Mouse (Mus musculus) heart, postnatal 4 days (tissue): ENCODE measurements around the gene Agap1. TPM values are rescaled to one million over a fixed set of nuclear protein-coding genes. Genes with fewer than 3 reads are reported as not detected.

Experiments
- DNase-seq: peaks from one replicate; pipeline ENCODE4 v3.0.0; 2021
- total RNA-seq, 2 experiments: library from RNA; stranded (reverse); gene quantifications; 2 replicates each; pipeline ENCODE4 v1.2.3; 2021

The Agap1 gene
- total RNA-seq, 2 experiments from 2014 or later, result 58.9 to 65.8 TPM

DNA sequence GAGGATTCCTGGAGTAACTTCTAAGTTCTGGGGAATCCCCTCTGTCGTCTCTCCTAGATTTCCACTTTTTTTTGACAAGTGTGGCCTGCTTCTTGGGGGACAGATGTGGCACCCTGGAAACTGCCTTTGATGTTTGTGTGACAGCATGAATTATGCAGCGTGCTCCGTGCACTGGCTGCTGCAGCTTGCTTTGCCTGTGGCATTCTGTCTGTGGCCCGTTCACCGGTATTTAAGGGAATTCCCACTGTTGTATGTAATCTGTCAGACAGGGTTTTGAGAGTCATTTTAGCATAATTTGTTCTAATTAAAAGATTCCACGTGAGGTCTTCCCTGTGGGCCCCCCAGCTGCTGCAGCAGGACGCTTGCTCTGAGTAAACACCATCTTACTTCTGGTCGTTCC is 312.3 kb downstream of the Agap1 start:
- DNase-seq, result no peak

DNA sequence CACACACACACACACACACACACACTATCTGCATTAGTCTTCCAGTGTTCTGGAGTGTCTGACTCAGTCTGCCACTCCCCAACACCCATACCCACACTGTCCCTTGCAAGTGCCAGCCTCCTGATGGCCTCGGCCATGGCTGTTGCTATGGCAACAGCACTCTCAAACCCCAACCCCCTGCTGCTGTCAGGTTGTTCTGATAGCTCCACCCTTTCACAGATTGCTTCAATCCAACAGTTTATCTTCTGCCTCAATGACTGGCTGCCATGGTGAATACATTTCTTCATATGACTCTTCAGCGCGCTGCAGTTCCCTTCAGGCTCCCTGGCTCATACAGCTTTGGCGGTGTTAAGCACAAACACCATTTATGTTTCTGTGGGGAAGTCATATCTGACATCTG is 315.0 kb downstream of the Agap1 start:
- no peak for DNase-seq

DNA sequence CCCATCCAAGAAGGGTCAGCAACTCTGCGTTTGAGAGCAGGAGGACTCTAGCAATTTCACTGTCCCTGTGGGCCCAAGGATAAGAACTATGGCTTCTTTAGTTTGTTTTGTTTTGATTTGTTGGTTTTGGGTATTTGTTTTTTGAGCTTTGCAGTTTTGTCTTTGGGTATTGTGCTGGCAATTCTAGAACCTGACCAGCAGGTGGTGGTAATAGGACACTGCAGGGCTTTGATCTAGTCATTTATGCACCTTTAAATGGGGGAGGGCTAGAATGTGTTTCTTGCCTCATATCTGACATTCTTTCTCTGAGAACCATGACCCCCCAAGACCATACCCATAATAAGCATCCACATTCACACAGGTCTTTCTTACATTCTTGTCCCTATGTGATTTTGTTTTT is 315.7 kb downstream of the Agap1 start:
- no peak for DNase-seq

DNA sequence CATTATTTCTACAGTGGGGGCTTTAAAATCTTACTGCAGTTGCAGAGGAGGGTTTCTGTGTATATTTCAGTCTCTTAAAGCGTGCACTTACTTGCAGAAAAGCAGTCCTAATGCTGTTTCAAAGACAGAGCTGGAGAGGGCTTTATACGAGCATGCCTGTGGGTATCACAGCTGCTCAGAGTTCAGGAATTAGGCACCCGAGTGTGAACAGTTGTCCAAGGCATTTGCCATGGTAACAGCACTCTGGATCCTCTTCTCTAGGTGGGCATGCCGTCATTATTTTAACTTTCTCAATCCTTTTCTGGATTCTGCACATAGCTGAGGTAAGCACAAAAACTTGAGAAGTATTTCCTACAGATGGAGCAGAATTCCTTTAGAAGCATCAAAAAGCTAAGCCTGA is 321.1 kb downstream of the Agap1 start:
- no peak for DNase-seq

DNA sequence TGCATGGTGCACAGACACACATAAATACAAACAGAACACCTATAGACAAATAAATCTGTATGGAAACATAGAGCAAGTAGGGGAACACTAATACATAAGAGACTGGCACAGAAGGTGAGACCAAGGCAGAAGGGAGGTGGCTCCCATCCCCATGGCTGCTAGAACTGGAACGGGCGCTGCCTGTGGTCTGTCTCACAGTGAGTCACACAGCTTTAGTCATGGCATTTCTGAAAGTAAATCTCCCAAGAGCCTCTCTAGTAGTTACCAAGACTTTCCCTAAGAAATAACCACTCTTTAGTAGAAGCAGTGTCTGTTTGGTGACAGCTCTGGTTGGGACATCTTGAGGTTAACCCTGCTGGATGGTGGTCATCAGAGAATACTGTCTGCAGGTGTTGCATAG is 326.1 kb downstream of the Agap1 start:
- no peak for DNase-seq

DNA sequence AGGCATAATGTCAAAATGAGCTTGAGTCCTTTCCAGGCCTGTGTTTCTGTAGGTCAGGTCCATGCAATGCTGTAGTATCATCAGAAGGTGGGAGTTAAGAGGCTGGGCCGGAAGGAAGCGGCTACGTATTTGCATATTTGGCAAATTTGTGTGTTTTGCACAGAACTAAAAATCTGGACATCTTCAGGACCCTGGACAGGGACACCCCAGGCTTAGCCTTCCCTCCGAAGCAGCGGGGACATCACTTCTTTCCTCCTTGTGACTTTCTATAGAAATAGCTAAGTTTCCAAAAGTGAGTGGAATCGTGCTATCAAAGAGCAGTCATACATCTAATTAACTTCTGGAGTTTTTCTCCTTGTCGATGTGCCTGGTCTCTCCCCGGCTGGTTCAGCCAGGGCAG is 327.3 kb downstream of the Agap1 start:
- peak; percentile 46 for DNase-seq

DNA sequence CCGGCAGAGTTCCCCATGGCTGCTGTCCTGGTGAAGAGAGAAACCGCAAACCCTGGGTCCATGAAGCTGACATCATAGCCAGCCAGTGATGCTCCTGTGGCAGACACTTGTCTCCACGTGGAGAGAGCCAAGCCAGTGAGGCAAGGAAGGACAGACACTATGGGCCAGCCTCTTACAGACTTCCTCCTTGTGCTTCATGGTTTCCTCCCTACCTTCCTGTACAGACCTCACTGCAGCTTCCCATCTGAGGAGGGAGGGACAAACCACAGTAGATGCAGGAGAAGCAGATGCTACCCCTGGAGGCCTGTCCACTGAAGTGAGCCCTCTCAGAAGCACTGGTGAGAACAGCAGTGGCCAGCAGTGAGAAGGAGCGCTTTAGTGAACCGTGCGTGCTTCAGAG is 332.2 kb downstream of the Agap1 start:
- DNase-seq, result no peak

DNA sequence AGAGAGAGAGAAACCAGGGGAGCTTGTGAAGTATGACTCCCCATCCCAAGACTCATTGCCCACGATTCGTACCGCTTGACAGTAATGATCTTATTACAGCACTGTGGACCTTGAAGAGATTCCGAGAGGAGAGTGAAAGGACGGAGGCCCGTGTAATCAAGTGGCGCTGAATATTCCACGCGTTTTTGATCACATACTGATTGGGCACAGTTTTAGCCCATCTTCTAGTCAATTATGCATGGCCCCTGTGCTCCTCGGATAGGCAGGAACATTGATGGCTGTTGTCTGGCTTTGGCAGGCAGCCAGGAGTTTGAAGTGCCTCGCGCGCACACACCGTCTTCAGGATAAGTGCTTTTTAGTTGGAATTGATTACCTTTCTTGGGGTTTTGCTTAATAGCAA is 344.1 kb downstream of the Agap1 start:
- DNase-seq, result no peak

DNA sequence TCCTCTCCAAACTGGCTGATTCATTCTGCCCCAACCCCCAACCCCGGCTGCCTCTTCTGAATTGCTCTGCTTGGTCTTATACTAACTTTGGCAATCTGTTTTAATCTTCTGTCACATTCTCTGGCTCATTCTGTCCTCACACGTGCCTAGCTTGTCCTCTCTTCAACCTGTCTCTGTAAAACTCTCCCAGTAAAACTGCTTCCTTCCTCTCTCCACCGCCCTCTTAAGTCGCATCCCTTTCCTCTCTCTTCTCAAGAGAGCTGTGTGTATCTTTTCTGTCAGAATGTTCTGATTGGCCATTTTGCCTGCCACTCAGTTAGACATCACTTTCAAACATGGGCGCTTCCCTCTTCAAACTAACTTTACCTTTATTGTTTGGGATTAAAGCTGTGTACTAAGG is 346.9 kb downstream of the Agap1 start:
- no peak for DNase-seq

DNA sequence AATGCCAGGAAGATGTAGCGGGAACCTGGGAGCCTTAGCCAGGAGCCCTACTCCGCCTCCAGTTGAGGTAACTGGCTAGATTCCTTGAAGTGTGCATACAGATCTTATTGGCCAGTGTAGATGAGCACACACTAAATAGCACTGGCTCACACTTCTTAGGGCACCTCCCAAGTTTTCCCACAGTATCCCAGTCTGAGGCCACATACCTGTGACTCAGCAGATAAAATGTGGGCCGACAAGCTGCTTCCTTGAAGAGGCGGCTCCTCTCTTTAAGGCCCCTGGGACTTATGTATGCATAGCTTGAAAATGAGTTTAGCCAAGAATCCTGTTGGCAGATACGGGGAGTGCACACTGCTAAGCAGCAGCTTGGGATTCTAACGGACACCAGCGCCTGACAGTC is 350.4 kb downstream of the Agap1 start:
- DNase-seq, result no peak

DNA sequence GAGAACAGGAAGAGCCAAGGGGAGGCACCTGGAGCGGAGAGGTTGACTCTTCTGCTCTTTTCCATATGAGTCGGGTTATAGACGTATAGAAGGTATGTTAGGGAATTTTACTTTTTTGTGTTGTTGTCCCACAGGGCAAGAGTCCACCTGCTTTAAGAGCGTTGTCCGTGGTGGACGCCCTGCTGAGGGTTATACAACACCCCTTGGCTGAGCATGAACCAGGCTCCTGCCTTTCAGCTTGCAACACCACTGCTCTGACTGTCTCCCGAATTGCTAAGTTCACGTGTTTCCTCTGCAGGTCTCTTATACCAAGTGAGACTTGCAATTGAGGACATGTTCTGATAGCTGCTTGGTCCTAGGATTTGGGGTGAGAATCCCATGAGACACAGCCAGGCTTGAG is 358.2 kb downstream of the Agap1 start:
- no peak for DNase-seq

DNA sequence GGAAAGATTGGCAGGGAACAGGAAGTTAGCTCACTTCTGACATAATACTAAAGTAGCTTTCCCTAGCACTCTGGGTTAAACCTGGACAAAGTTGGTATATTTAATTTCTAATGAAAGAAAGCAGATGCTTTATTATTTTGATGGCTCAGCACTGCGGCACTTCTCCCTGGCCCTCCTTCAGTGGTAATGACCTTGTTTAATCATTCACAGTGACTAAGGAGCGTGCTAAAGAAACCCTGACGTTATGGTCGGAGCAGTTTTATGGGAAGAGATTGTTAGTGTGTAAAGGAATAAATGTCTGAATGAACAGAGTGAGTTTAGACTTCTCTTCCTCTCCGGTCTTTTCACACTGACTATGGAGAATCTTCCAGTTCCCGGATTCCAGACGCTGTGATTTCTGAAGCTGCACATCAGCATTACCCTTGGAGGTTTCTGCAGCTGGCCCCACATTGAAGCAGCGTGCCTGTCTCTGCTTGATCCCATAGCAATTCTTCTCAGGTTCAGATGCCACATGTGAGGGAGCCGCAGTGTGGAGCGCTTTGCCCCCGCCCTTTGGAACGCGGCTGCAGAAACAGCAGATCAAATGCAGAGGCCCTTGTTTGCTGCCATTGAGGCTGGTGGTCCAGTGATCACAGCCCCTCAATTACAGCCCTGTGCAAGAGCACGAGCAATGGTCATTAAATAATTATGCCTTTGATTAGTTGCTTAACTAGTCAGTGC is 362.0 kb downstream of the Agap1 start:
- no peak for DNase-seq

DNA sequence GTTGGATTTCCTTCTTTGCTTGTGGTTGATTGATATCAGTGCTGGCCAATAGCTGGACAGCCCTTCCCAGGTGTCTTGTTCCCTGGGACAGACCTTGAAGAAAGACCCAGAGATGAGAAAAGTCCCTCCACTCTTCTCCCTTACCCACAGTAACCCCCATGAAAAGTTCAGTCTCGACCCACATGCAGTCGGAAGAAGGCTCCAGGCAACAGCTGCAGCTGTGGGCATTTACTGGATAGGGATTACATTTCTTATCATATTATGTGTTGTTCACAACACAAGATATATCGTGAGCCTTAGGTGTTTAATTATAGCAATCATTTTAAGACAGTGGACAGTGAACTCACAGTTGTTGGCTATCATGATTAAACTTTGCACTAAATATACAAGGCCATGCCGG is 367.2 kb downstream of the Agap1 start:
- no peak for DNase-seq

DNA sequence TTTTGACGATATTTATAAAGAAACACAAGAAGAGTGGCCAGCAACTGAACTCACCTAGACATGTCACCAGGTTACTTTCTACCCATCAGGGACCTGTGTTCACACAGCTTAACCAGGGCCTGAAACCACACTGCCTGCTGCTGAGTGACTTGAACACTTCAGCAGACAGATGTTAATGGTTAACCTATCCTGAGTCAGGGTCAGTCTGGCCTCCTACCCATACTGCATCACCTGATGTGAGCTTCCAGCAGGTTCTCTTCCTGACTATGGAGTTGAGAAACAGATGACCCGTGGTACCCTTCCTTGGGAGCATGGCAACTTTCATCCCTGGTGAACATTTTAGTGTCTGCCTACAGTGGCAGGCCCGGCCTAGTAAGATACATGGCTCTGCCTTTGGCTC is 367.8 kb downstream of the Agap1 start:
- DNase-seq, result no peak

DNA sequence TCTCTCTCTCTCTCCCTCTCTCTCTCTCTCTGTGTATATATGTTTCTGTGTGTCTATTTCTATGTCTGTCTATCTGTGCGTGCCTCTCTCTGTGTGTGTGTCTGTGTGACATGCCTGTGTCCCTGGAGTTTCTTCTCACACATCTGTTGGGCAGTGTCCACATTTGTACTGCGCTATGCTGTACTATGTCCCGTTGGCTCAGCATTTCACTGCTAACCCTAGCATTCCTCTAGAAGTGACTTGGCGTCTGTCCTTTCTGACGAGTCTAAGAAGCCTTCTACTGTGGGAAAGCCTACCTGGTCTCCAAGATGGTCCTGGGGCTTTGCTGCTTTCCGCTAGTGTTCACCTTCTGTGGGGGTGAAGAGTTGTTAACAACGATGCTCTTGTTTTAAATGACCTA is 368.4 kb downstream of the Agap1 start:
- DNase-seq, result no peak

DNA sequence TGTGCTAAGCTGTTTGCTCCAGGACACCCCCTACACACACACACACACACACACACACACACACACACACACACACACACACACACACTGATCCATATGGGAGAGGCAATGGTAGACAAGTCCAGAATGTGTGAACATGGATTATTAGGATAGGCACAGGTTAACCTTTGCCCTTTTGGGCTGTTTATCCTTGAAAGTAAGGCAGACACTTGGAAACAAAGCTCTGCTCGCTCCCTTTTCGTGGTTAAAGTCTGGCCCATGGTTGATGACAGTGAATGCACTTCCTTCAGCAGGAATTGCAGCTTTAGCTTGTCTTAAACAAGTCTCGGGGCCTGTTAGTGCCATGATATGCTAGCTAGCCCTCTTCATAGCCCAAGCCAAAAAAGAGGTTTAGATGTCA is 372.4 kb downstream of the Agap1 start:
- DNase-seq, result no peak

DNA sequence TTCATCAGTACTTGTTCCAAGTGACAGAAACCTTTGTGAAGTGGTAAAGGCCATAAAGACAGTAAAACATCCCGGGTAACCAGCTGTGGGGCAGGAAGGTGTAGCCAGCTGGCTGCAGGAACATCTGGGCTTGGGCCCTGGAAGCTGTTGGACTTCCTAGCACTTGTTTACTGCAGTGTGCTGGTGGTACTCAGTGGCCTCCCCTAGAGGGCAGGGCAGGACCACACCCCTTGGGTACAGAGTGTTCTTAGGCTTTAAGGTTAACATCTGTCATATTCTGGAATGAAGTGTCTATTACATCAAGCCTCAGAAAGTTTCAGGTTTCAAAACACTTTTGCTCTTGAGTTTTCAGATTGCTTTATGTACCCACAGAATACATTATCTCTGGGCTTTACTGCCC is 376.5 kb downstream of the Agap1 start:
- DNase-seq, result no peak

DNA sequence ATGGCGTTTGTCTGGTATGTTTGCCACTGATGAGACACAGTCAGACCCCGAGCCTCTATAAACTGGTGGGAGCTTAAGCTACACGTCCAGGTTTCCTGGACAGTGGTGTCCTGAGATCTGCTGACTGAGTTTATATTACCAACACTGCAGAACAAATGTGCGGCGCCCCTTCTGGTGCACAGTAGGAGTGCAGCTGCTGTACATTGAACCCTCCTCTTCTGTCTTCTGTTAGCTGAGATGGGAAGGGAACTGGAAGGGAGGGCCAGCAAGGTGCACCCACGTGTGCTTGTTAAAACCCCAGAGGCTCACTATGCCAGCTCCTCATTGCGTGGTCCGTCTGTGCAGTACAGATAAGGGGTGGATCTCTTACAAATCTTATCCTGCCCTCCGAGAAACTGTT is 389.5 kb downstream of the Agap1 start:
- DNase-seq, result no peak

DNA sequence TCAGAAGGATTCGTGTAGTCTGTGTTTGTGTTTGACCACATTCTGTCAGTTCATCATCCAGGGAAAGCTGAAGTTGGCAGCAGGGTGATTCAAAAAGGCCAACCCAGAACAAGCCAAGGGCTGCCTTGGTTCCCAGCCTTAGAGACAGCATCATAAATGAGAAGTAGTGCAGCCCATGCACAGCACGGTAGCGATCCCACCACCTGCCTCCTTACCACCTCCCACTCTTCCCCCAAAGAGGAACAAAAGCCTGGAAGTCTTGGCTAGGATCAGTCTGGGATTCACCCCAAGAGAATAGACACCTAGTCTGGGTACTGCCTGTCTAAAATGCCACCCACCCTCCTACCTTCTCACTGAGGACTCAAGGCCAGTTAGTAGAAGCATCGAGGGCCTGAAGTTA is 390.9 kb downstream of the Agap1 start:
- no peak for DNase-seq

DNA sequence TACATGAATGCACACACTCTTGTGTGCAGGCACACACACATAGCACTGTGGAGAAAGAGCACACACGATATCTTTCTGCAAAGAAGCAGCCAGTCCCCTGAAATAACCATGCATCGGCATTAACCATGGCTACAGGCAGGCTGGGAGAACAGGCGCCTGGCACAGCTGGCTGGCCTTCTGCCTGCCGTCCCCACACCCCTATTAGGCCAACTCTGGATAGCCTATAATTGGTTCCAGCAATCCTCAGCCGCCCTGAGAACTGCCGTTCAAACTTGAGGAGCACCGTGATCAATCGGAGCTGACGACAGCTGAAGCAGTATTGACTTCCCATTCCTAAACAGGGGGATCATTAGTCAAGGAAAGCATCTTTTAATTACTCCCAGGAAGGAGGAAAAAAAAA is 391.5 kb downstream of the Agap1 start:
- DNase-seq, result no peak

DNA sequence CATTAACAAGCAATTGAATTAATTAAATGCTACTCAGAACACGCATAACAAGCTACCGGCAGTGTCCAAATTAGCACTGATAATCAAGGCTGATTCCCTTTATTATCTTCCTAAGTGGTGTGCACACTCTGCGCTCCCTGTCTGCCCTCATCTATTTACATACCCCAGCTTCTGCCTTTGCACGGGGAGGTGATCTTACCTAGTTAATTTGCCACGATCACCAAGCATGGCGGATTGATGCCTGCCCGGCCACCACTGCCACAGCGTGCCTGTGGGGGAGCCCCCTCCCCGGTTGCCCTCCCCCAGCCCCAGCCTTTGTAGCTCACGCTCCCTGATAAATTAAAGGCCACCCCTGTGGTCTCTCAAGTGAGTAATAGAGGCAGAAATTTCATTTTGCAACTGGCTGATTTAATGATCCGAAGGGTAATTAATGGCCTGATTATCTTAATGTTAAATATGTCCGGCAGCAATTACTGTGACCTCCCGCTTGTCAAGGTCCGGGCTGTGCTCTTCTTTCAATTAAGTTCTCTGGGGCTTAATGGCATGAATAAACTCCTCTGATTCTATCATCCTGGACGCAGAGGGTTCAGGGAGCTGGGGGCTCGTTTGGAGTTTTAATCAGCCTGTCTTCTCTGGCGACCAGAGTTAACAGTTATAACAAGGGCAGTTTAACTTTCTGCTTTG is 393.9 kb downstream of the Agap1 start:
- no peak for DNase-seq

DNA sequence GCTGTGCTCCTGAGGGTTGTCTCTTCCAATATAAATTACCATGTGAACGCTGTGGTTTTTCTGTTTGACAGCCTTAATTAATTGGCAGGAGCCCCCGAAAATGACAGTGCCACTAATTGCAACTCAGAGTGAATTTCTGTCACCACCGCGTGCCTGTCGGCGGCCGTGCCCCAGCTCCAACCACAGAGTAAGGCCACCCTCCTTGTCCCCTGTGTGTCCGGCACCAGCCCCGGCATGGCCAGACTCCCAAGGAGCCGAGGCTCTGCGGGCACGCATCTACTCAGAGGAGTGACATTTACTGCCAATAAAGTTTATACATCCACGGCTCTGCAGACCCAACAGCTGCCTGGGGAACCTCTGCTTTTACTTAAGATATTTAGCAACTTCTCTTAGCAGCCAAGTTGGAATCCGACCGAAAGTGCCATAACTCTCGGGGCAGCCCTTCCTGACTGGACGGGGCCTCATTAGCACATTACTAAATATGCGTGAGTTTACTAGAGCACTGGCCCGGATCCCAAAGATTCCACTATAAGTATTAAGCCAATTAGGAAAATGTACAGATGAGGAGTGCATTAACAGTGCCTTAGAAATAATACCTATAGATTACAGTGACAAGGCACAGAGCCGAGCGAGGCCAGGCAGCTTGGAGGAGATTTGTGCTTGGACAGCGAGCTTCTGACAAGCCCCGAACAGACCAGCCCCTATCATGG is 394.7 kb downstream of the Agap1 start:
- DNase-seq, result no peak

DNA sequence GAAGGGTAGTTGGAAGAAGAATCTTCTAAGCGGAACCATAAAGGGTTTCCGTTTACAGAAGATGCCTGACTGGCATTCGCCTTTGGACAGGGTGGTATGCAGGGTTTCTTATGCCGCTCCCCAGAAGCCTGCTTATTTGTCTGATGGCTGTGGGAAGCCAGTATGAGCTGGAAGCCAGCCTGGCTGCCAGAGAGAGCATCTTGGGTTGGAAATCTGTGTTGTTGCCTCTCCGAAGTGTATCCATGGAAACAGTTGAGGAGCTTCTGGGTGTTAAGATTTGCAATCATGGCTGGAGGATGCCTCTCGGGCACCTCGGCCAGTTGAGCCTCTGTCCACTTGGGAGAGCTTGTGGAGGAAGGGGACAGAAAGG is 395.2 kb downstream of the Agap1 start:
- DNase-seq, result no peak
